Mouse (Mus musculus) erythroblast, embryonic 14.5 days (primary cell): ENCODE data around the gene Tas1r3. TPM values are rescaled to one million over a fixed set of nuclear protein-coding genes. Genes with fewer than 3 reads are reported as not detected.
A peak's percentile ranks its signal among the peaks of the same experiment; 100 is the strongest.

Experiments
- H3K27me3 ChIP-seq: 2 replicates; pipeline ENCODE4 v1.6.1; 2012; ENCODE audit warnings: inconsistent platforms; ENCODE audit not compliant: control insufficient read depth
- H3K36me3 ChIP-seq: 2 replicates; pipeline ENCODE4 v1.6.1; 2012; ENCODE audit warnings: mild to moderate bottlenecking, inconsistent platforms; ENCODE audit not compliant: control insufficient read depth
- H3K4me1 ChIP-seq: 2 replicates; pipeline ENCODE4 v1.6.1; 2012; ENCODE audit warnings: inconsistent platforms; ENCODE audit not compliant: control insufficient read depth
- H3K4me3 ChIP-seq: replicated peaks from 2 replicates; pipeline ENCODE3; 2012; ENCODE audit warnings: moderate library complexity, mild to moderate bottlenecking, inconsistent platforms
- H3K9me3 ChIP-seq: 2 replicates; pipeline ENCODE4 v1.6.1; 2012; ENCODE audit warnings: low read length, inconsistent platforms, mixed read lengths; ENCODE audit not compliant: control insufficient read depth
- GATA1 ChIP-seq: IDR thresholded peaks from 2 replicates; pipeline ENCODE4 v1.6.1; 2012; ENCODE audit warnings: low read length, inconsistent platforms, mixed read lengths
- TAL1 ChIP-seq: IDR thresholded peaks from 3 replicates; pipeline ENCODE4 v1.6.1; 2012; ENCODE audit warnings: low read length, inconsistent platforms, mixed read lengths
- polyA plus RNA-seq: library from polyadenylated mRNA; stranded (reverse); fragments of >175 nt; gene quantifications from 2 replicates; pipeline ENCODE4 v1.2.3, GENCODE M21; 2012

Tas1r3 gene
- polyA plus RNA-seq, 1 experiment, result not detected

GRCm38 (mm10) chr4:155868614-155869298 lies 5.6 kb upstream of the Tas1r3 start:
- Histone ChIP-seq H3K9me3 (no peaks in the 10 kb centered on the region), H3K36me3 (peaks cover 60% of the 10 kb centered on the region), H3K27me3 (no peaks in the 10 kb centered on the region), H3K4me3 (peak overlapping the region; percentile 87), H3K4me1 (peaks cover 44% of the 10 kb centered on the region)
- TF ChIP-seq TAL1, result no peak
- no peak for TF ChIP-seq GATA1

- Histone ChIP-seq H3K4me3 (no peak overlapping the region), H3K9me3 (no peaks in the 10 kb centered on the region), H3K27me3 (no peaks in the 10 kb centered on the region), H3K4me1 (peaks cover 10% of the 10 kb centered on the region), H3K36me3 (peaks cover 82% of the 10 kb centered on the region)
- TF ChIP-seq GATA1 (no peak), TAL1 (no peak)
These were observed 1.4 kb downstream of the Tas1r3 start for GRCm38 (mm10) chr4:155861787-155862186.

- TF ChIP-seq TAL1 (no peak), GATA1 (no peak)
- no peaks in the 10 kb centered on the region for H3K9me3 ChIP-seq
- peaks cover 82% of the 10 kb centered on the region for H3K36me3 ChIP-seq
- no peaks in the 10 kb centered on the region for H3K27me3 ChIP-seq
- H3K4me1 ChIP-seq, result peaks cover 32% of the 10 kb centered on the region
- no peak overlapping the region for H3K4me3 ChIP-seq
These were observed 3.8 kb downstream of the Tas1r3 start for GRCm38 (mm10) chr4:155859318-155859717.

- peaks cover 39% of the 10 kb centered on the region for H3K4me1 ChIP-seq
- H3K9me3 ChIP-seq, result no peaks in the 10 kb centered on the region
- peaks cover 97% of the 10 kb centered on the region for H3K36me3 ChIP-seq
- H3K27me3 ChIP-seq, result no peaks in the 10 kb centered on the region
- no peak for TF ChIP-seq GATA1
- TF ChIP-seq TAL1, result no peak
- no peak overlapping the region for H3K4me3 ChIP-seq
These were observed 6.3 kb downstream of the Tas1r3 start for GRCm38 (mm10) chr4:155856881-155857280.

GRCm38 (mm10) chr4:155856071-155856470 lies 7.1 kb downstream of the Tas1r3 start:
- Histone ChIP-seq H3K4me1 (peaks cover 47% of the 10 kb centered on the region), H3K36me3 (peaks cover 96% of the 10 kb centered on the region), H3K27me3 (no peaks in the 10 kb centered on the region), H3K9me3 (no peaks in the 10 kb centered on the region), H3K4me3 (no peak overlapping the region)
- TF ChIP-seq TAL1, result no peak
- TF ChIP-seq GATA1, result no peak

- Histone ChIP-seq H3K9me3 (no peaks in the 10 kb centered on the region), H3K4me1 (peaks cover 55% of the 10 kb centered on the region), H3K36me3 (peaks cover 93% of the 10 kb centered on the region), H3K4me3 (no peak overlapping the region), H3K27me3 (no peaks in the 10 kb centered on the region)
- TF ChIP-seq TAL1 (no peak), GATA1 (no peak)
These were observed 8.2 kb downstream of the Tas1r3 start for GRCm38 (mm10) chr4:155854991-155855390.

- Histone ChIP-seq H3K4me3 (no peak overlapping the region), H3K9me3 (no peaks in the 10 kb centered on the region), H3K27me3 (no peaks in the 10 kb centered on the region), H3K4me1 (peaks cover 71% of the 10 kb centered on the region), H3K36me3 (peaks cover 85% of the 10 kb centered on the region)
- no peak for TF ChIP-seq TAL1
- no peak for TF ChIP-seq GATA1
These were observed 9.7 kb downstream of the Tas1r3 start for GRCm38 (mm10) chr4:155853421-155853820.

GRCm38 (mm10) chr4:155851951-155852411 lies 11.2 kb downstream of the Tas1r3 start:
- H3K4me1 ChIP-seq, result peaks cover 77% of the 10 kb centered on the region
- peaks cover 70% of the 10 kb centered on the region for H3K36me3 ChIP-seq
- H3K9me3 ChIP-seq, result no peaks in the 10 kb centered on the region
- TF ChIP-seq TAL1, result no peak
- no peak for TF ChIP-seq GATA1
- no peak overlapping the region for H3K4me3 ChIP-seq
- H3K27me3 ChIP-seq, result no peaks in the 10 kb centered on the region

- H3K4me3 ChIP-seq, result no peak overlapping the region
- H3K9me3 ChIP-seq, result no peaks in the 10 kb centered on the region
- TF ChIP-seq GATA1 (no peak), TAL1 (no peak)
- peaks cover 77% of the 10 kb centered on the region for H3K4me1 ChIP-seq
- peaks cover 64% of the 10 kb centered on the region for H3K36me3 ChIP-seq
- no peaks in the 10 kb centered on the region for H3K27me3 ChIP-seq
These were observed 11.8 kb downstream of the Tas1r3 start for GRCm38 (mm10) chr4:155851368-155851767.
